12 mouse cellular contexts compared by ENCODE assay signal in genomic region chr7:19054777-19055076, GRCm38 (mm10). TPM values are rescaled to one million over a fixed set of nuclear protein-coding genes. Genes with fewer than 3 reads are reported as not detected.
DNase-seq lines count a peak whose midpoint lies in the region; ATAC-seq lines count a peak whose summit lies in the region.
"Had no signal": no experiment of that assay in that cellular context is flagged by ENCODE, and none has a peak within 500 bp of the region (broad histone marks: within the 10 kb centered on the region; RNA-seq: fewer than 3 reads in every experiment).

No protein-coding gene starts in this region.

- 58% methylated on average over 9 of the region's 9 CpGs for WGBS in heart, embryonic 13.5 days
- 68% methylated on average over 9 of the region's 9 CpGs for WGBS in embryonic facial prominence, embryonic 10.5 days
- WGBS in hindbrain, embryonic 12.5 days: 65% methylated on average over 9 of the region's 9 CpGs
- 66% methylated on average over 9 of the region's 9 CpGs for WGBS in midbrain, embryonic 13.5 days

- peak overlapping the region; percentile 50 for H3K4me2 ChIP-seq in heart, embryonic 13.5 days
- H3K4me2 ChIP-seq in hindbrain, embryonic 12.5 days (replicated peaks): peak overlapping the region; percentile 42
- peak overlapping the region; percentile 52 for H3K4me2 ChIP-seq in midbrain, embryonic 13.5 days (replicated peaks)

- no peak overlapping the region for H3K27ac ChIP-seq in heart, embryonic 13.5 days (replicated peaks)
- peak overlapping the region; percentile 8 for H3K27ac ChIP-seq in embryonic facial prominence, embryonic 10.5 days (replicated peaks)
- H3K27ac ChIP-seq in hindbrain, embryonic 12.5 days: no peak overlapping the region
- 0 out of 2 replicates have a peak overlapping the region, but pooled peaks have one; percentile 5 for H3K27ac ChIP-seq in midbrain, embryonic 13.5 days

- intact Hi-C loops in heart, postnatal 25 days (cut with DNase I): no loop called here

- DNase-seq in heart, postnatal 25 days (ENCODE audit: low spot score): no peak
- no peak for DNase-seq in embryonic facial prominence, embryonic 10.5 days (ENCODE audit: low spot score)
- no peak for DNase-seq in adrenal gland, adult (ENCODE audit: inconsistent age in 2 of 2, low spot score in 1 of 2)
- no peak for DNase-seq in gastrocnemius, postnatal 25 days
- DNase-seq in urinary bladder, postnatal 10 days (ENCODE audit: low spot score): no peak
- DNase-seq: lung, adult 18-20 months had no signal

- peak overlapping the region; percentile 52; the same call in 1 of the 2 replicates for H3K9ac ChIP-seq in heart, embryonic 13.5 days
- H3K9ac ChIP-seq in hindbrain, embryonic 12.5 days: 0 out of 2 replicates have a peak overlapping the region, but pooled peaks have one; percentile 44
- H3K9ac ChIP-seq in midbrain, embryonic 13.5 days (replicated peaks): peak overlapping the region; percentile 33; the same call in 1 of the 2 replicates

- no peaks in the 10 kb centered on the region for H3K27me3 ChIP-seq in heart, embryonic 13.5 days (replicated peaks)
- H3K27me3 ChIP-seq in embryonic facial prominence, embryonic 10.5 days (replicated peaks; ENCODE audit: low read depth, poor library complexity, severe bottlenecking): no peaks in the 10 kb centered on the region
- no peaks in the 10 kb centered on the region for H3K27me3 ChIP-seq in hindbrain, embryonic 12.5 days
- H3K27me3 ChIP-seq in midbrain, embryonic 13.5 days: no peaks in the 10 kb centered on the region

- H3K4me3 ChIP-seq in heart, embryonic 13.5 days: peak overlapping the region; percentile 19
- peak overlapping the region; percentile 44; the same call in 1 of the 2 replicates for H3K4me3 ChIP-seq in embryonic facial prominence, embryonic 10.5 days
- peak overlapping the region; percentile 13; the same call in 1 of the 2 replicates for H3K4me3 ChIP-seq in hindbrain, embryonic 12.5 days
- H3K4me3 ChIP-seq in midbrain, embryonic 13.5 days (replicated peaks): peak overlapping the region; percentile 26; the same call in 1 of the 2 replicates
- H3K4me3 ChIP-seq: layer of hippocampus, adult 2 months had no signal

- no peaks in the 10 kb centered on the region for H3K9me3 ChIP-seq in heart, embryonic 13.5 days
- no peaks in the 10 kb centered on the region for H3K9me3 ChIP-seq in embryonic facial prominence, embryonic 10.5 days
- no peaks in the 10 kb centered on the region for H3K9me3 ChIP-seq in hindbrain, embryonic 12.5 days (replicated peaks)
- no peaks in the 10 kb centered on the region for H3K9me3 ChIP-seq in midbrain, embryonic 13.5 days

- peaks cover 43% of the 10 kb centered on the region for H3K36me3 ChIP-seq in heart, embryonic 13.5 days
- peaks cover 71% of the 10 kb centered on the region for H3K36me3 ChIP-seq in embryonic facial prominence, embryonic 10.5 days (replicated peaks)
- H3K36me3 ChIP-seq in hindbrain, embryonic 12.5 days: peaks cover 32% of the 10 kb centered on the region
- H3K36me3 ChIP-seq in midbrain, embryonic 13.5 days: peaks cover 38% of the 10 kb centered on the region

- ATAC-seq in heart, embryonic 13.5 days (ENCODE audit: extremely low read depth, insufficient number of reproducible peaks, low FRiP score, low TSS enrichment): no peak; the same call in 1 of the 2 replicates
- ATAC-seq in hindbrain, embryonic 12.5 days (ENCODE audit: low FRiP score): no peak
- ATAC-seq in midbrain, embryonic 13.5 days: no peak; the same call in 1 of the 2 replicates

- peaks cover 12% of the 10 kb centered on the region for H3K4me1 ChIP-seq in heart, embryonic 13.5 days
- H3K4me1 ChIP-seq in embryonic facial prominence, embryonic 10.5 days: peaks cover 13% of the 10 kb centered on the region
- peaks cover 7% of the 10 kb centered on the region; the same call in 1 of the 2 replicates for H3K4me1 ChIP-seq in hindbrain, embryonic 12.5 days
- peaks cover 13% of the 10 kb centered on the region for H3K4me1 ChIP-seq in midbrain, embryonic 13.5 days (replicated peaks)

RNA-seq across cellular contexts. Expression of gene Rsph6a, which starts 0.2 kb away (rescaled TPM):
- not detected in 2 replicates for polyA plus RNA-seq in heart, embryonic 13.5 days (2015; fragmentation: Nextera tagmentation; extraction: Ambion mirVana)
- total RNA-seq in heart, postnatal 25 days (2021): not detected
- not detected in 2 replicates for polyA plus RNA-seq in embryonic facial prominence, embryonic 10.5 days (2016; fragmentation: Nextera tagmentation; extraction: Ambion mirVana)
- polyA plus RNA-seq in hindbrain, embryonic 12.5 days (2016; fragmentation: Nextera tagmentation; extraction: Ambion mirVana): not detected in 2 replicates
- 0.09 TPM in 1 of 2 replicates, not detected in the other for polyA plus RNA-seq in midbrain, embryonic 13.5 days (2015; fragmentation: Nextera tagmentation; extraction: Ambion mirVana)
- not detected for total RNA-seq in gastrocnemius, postnatal 25 days (2021)
- total RNA-seq: gastrocnemius, adult 8-10 months had no signal

RNA-seq across cellular contexts. Expression of gene Dmwd, which starts 21.3 kb away (rescaled TPM):
- 11.3 and 13.9 TPM in 2 replicates for polyA plus RNA-seq in heart, embryonic 13.5 days (2015; fragmentation: Nextera tagmentation; extraction: Ambion mirVana)
- total RNA-seq in heart, postnatal 25 days (2021): 10 to 100 TPM; 43.9 to 45.4 TPM
- polyA plus RNA-seq in embryonic facial prominence, embryonic 10.5 days (2016; fragmentation: Nextera tagmentation; extraction: Ambion mirVana): 16.8 and 18.0 TPM in 2 replicates
- 20.1 and 23.6 TPM in 2 replicates for polyA plus RNA-seq in hindbrain, embryonic 12.5 days (2016; fragmentation: Nextera tagmentation; extraction: Ambion mirVana)
- 25.3 TPM in 2 replicates for polyA plus RNA-seq in midbrain, embryonic 13.5 days (2015; fragmentation: Nextera tagmentation; extraction: Ambion mirVana)
- 10 to 100 TPM; 22.4 to 22.7 TPM for total RNA-seq in gastrocnemius, postnatal 25 days (2021)

RNA-seq across cellular contexts. Expression of gene Dmpk, which starts 28.9 kb away (rescaled TPM):
- polyA plus RNA-seq in heart, embryonic 13.5 days (2015; fragmentation: Nextera tagmentation; extraction: Ambion mirVana): 19.3 and 20.0 TPM in 2 replicates
- 100 to 1,000 TPM; 555 to 584 TPM for total RNA-seq in heart, postnatal 25 days (2021)
- 7.0 and 9.1 TPM in 2 replicates for polyA plus RNA-seq in embryonic facial prominence, embryonic 10.5 days (2016; fragmentation: Nextera tagmentation; extraction: Ambion mirVana)
- 13.4 and 14.6 TPM in 2 replicates for polyA plus RNA-seq in hindbrain, embryonic 12.5 days (2016; fragmentation: Nextera tagmentation; extraction: Ambion mirVana)
- polyA plus RNA-seq in midbrain, embryonic 13.5 days (2015; fragmentation: Nextera tagmentation; extraction: Ambion mirVana): 8.8 and 15.6 TPM in 2 replicates
- total RNA-seq in gastrocnemius, postnatal 25 days (2021): 100 to 1,000 TPM; 315 to 350 TPM

RNA-seq across cellular contexts. Expression of gene Sympk, which starts 30.6 kb away (rescaled TPM):
- 24.8 TPM in 2 replicates for polyA plus RNA-seq in heart, embryonic 13.5 days (2015; fragmentation: Nextera tagmentation; extraction: Ambion mirVana)
- total RNA-seq in heart, postnatal 25 days (2021): 10 to 100 TPM; 76.3 to 80.1 TPM
- 43.4 and 45.2 TPM in 2 replicates for polyA plus RNA-seq in embryonic facial prominence, embryonic 10.5 days (2016; fragmentation: Nextera tagmentation; extraction: Ambion mirVana)
- polyA plus RNA-seq in hindbrain, embryonic 12.5 days (2016; fragmentation: Nextera tagmentation; extraction: Ambion mirVana): 47.0 and 50.8 TPM in 2 replicates
- polyA plus RNA-seq in midbrain, embryonic 13.5 days (2015; fragmentation: Nextera tagmentation; extraction: Ambion mirVana): 31.8 and 37.2 TPM in 2 replicates
- 10 to 100 TPM; 56.6 to 59.4 TPM for total RNA-seq in gastrocnemius, postnatal 25 days (2021)

RNA-seq across cellular contexts. Expression of gene Foxa3, which starts 31.4 kb away (rescaled TPM):
- polyA plus RNA-seq in heart, embryonic 13.5 days (2015; fragmentation: Nextera tagmentation; extraction: Ambion mirVana): 0.25 and 1.2 TPM in 2 replicates
- not detected for total RNA-seq in heart, postnatal 25 days (2021)
- polyA plus RNA-seq in embryonic facial prominence, embryonic 10.5 days (2016; fragmentation: Nextera tagmentation; extraction: Ambion mirVana): not detected in 2 replicates
- polyA plus RNA-seq in hindbrain, embryonic 12.5 days (2016; fragmentation: Nextera tagmentation; extraction: Ambion mirVana): 0.10 and 0.73 TPM in 2 replicates
- polyA plus RNA-seq in midbrain, embryonic 13.5 days (2015; fragmentation: Nextera tagmentation; extraction: Ambion mirVana): not detected in 2 replicates
- total RNA-seq in gastrocnemius, postnatal 25 days (2021): not detected
- total RNA-seq: gastrocnemius, adult 8-10 months; layer of hippocampus, adult 2 months had no signal
- polyA plus RNA-seq: cortical plate, adult 2 months had no signal

Comparison
In these comparisons a context has a peak if more than half of its experiments do, and no peak if none do; other contexts are left out.
1. H3K27ac ChIP-seq: peak in embryonic facial prominence, embryonic 10.5 days (single experiment) and midbrain, embryonic 13.5 days (single experiment); none in heart, embryonic 13.5 days (single experiment) and hindbrain, embryonic 12.5 days (single experiment).
2. Peak in every context shown above with its lines, with median percentiles within 50 percentile points of each other: H3K4me2 ChIP-seq, H3K4me3 ChIP-seq and H3K9ac ChIP-seq.